Mouse (Mus musculus): Measurements from ENCODE around the gene Gsdma2. TPM values are rescaled to one million over a fixed set of nuclear protein-coding genes. Genes with fewer than 3 reads are reported as not detected.

Gene Gsdma2
- polyA plus RNA-seq, 1 experiment from 2014 or later, result not detected

Other genes with a start within 250 kb of the Gsdma2 start
- 6.0 and 6.5 TPM in 2 replicates for gene Pgap3, start 246.3 kb upstream of the Gsdma2 start, polyA plus RNA-seq (2014; fragmentation: Nextera tagmentation; extraction: Ambion mirVana)
- 26.5 and 30.8 TPM in 2 replicates for gene Erbb2, start 234.3 kb upstream of the Gsdma2 start, polyA plus RNA-seq (2014; fragmentation: Nextera tagmentation; extraction: Ambion mirVana)
- 89.3 and 95.6 TPM in 2 replicates for gene Mien1, start 207.8 kb upstream of the Gsdma2 start, polyA plus RNA-seq (2014; fragmentation: Nextera tagmentation; extraction: Ambion mirVana)
- 8.1 and 8.5 TPM in 2 replicates for gene Grb7, start 200.4 kb upstream of the Gsdma2 start, polyA plus RNA-seq (2014; fragmentation: Nextera tagmentation; extraction: Ambion mirVana)
- gene Ikzf3, start 100.7 kb upstream of the Gsdma2 start, polyA plus RNA-seq (2014; fragmentation: Nextera tagmentation; extraction: Ambion mirVana), result 0.07 TPM in 1 of 2 replicates, not detected in the other
- 0.24 TPM in 1 of 2 replicates, not detected in the other for gene Zpbp2, start 95.7 kb upstream of the Gsdma2 start, polyA plus RNA-seq (2014; fragmentation: Nextera tagmentation; extraction: Ambion mirVana)
- 8.0 and 9.3 TPM in 2 replicates for gene Ormdl3, start 59.4 kb upstream of the Gsdma2 start, polyA plus RNA-seq (2014; fragmentation: Nextera tagmentation; extraction: Ambion mirVana)
- not detected in 2 replicates for gene Lrrc3c, start 48.5 kb upstream of the Gsdma2 start, polyA plus RNA-seq (2014; fragmentation: Nextera tagmentation; extraction: Ambion mirVana)
- gene Gm12355, start 21.1 kb upstream of the Gsdma2 start, polyA plus RNA-seq (2014; fragmentation: Nextera tagmentation; extraction: Ambion mirVana), result 0.83 and 1.2 TPM in 2 replicates
- gene Gsdma3, start 20.4 kb upstream of the Gsdma2 start, polyA plus RNA-seq (2014; fragmentation: Nextera tagmentation; extraction: Ambion mirVana), result not detected in 2 replicates
- gene Gsdma, start 17.6 kb downstream of the Gsdma2 start, polyA plus RNA-seq (2014; fragmentation: Nextera tagmentation; extraction: Ambion mirVana), result 0.07 TPM in 1 of 2 replicates, not detected in the other
- 141 and 153 TPM in 2 replicates for gene Psmd3, start 35.8 kb downstream of the Gsdma2 start, polyA plus RNA-seq (2014; fragmentation: Nextera tagmentation; extraction: Ambion mirVana)
- gene Csf3, start 54.5 kb downstream of the Gsdma2 start, polyA plus RNA-seq (2014; fragmentation: Nextera tagmentation; extraction: Ambion mirVana), result not detected in 2 replicates
- gene Med24, start 82.7 kb downstream of the Gsdma2 start, polyA plus RNA-seq (2014; fragmentation: Nextera tagmentation; extraction: Ambion mirVana), result 54.8 and 55.1 TPM in 2 replicates
- 19.7 and 20.3 TPM in 2 replicates for gene Thra, start 93.9 kb downstream of the Gsdma2 start, polyA plus RNA-seq (2014; fragmentation: Nextera tagmentation; extraction: Ambion mirVana)
- 0.69 and 1.2 TPM in 2 replicates for gene Nr1d1, start 128.6 kb downstream of the Gsdma2 start, polyA plus RNA-seq (2014; fragmentation: Nextera tagmentation; extraction: Ambion mirVana)
- gene Msl1, start 148.8 kb downstream of the Gsdma2 start, polyA plus RNA-seq (2014; fragmentation: Nextera tagmentation; extraction: Ambion mirVana), result 20.2 and 22.0 TPM in 2 replicates
- gene Casc3, start 158.1 kb downstream of the Gsdma2 start, polyA plus RNA-seq (2014; fragmentation: Nextera tagmentation; extraction: Ambion mirVana), result 41.9 and 44.3 TPM in 2 replicates
- gene Rapgefl1, start 190.0 kb downstream of the Gsdma2 start, polyA plus RNA-seq (2014; fragmentation: Nextera tagmentation; extraction: Ambion mirVana), result 1.1 TPM in 2 replicates
- gene Wipf2, start 216.9 kb downstream of the Gsdma2 start, polyA plus RNA-seq (2014; fragmentation: Nextera tagmentation; extraction: Ambion mirVana), result 4.4 and 4.6 TPM in 2 replicates